Mouse (Mus musculus) c-Kit-negative CD71-positive TER-119-positive erythroid progenitor cells, embryonic 14.5 days (primary cell): ENCODE results near the gene Tmem230.

ENCODE experiments used
- DNase-seq: peaks from one replicate; pipeline ENCODE4 v3.0.0-alpha.2; 2013; ENCODE audit warnings: low read depth, low spot score

Tmem230 gene

DNA sequence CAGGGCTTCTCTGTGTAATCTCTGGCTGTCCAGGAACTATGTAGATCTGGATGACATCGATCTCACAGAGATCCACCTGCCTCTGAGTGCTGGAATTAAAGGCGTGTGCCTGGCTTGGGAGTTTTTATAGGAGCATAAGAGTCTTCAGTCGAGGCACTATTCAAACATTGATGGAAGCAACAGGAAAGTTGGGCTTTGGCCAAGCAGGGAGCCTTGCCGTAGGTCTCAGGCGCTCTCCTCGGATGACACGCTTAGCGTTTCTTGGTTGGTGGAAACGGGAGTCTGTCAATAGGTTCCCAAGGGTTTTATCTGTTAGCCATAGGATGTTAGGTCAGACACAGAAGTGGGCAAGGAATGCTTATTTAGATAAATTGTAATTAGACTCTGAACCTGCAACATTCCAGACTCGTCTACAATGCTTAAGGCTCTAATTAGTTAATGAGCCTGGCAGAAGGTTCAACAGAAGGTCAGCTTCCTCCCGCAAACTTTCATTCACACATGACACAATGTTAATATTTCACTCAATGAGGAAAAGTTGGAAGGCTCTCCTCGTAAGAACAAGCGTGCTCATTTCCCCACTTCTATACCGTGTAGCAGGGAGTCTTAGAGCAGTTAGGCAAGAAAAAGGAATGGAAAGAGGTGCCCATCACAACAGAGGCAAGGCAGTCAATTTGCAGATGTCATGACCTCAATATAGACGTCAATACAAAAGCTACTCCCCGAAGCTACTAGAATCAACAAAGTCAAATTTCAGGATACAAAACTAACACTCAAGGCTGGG, 13.4 kb downstream of the Tmem230 start:
- no peak for DNase-seq

DNA sequence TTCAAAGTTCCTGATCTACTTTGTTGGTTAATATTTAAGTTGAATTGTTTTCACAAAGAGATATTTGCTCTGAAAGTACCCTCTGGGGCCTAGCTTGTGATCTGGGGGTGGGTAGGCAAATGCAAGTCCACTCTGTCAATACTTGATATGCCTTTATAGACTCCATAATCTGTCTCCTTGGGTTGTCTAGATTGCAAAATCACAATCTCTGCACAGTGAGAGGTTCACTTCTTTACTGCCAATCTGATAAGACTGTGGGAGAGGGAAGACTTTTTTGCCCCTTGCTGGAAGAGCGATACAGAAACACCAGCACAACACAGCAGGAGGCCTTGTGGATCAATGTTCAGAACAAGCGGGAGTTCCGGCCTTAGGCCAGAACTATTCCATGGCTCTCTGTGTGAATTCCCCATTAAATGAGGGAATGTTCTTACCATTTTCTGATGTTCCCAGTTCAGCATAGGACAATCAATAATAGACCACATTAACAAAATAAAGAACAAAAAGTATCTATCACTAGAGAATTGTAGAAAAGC, 15.1 kb downstream of the Tmem230 start:
- DNase-seq: no peak

DNA sequence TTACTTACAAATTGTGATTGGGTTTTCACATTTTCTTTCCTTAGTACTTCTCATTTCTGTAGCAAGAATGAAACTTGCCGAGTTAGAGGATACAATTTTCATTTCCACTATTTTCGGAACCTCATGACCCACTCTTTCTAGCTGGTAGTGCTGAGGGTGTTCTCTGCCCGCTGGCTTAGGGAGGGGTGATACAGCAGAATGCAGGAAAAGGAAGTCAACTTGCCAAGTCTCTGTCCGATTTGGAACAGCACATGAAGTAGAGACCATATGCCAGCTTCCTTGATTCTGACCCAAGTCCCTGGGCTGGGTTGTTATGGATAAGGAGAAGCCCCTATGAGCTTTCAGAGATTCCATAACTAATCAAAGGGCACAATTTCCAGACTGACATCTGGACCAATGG, 23.2 kb downstream of the Tmem230 start:
- no peak for DNase-seq

GRCm38 (mm10) chr2:132221611-132222073, 26.0 kb downstream of the Tmem230 start:
- no peak for DNase-seq

- DNase-seq: no peak
Measured at GRCm38 (mm10) chr2:132211995-132212656, 35.5 kb downstream of the Tmem230 start.

- DNase-seq: no peak
Measured at GRCm38 (mm10) chr2:132210806-132211312, 36.7 kb downstream of the Tmem230 start.

DNA sequence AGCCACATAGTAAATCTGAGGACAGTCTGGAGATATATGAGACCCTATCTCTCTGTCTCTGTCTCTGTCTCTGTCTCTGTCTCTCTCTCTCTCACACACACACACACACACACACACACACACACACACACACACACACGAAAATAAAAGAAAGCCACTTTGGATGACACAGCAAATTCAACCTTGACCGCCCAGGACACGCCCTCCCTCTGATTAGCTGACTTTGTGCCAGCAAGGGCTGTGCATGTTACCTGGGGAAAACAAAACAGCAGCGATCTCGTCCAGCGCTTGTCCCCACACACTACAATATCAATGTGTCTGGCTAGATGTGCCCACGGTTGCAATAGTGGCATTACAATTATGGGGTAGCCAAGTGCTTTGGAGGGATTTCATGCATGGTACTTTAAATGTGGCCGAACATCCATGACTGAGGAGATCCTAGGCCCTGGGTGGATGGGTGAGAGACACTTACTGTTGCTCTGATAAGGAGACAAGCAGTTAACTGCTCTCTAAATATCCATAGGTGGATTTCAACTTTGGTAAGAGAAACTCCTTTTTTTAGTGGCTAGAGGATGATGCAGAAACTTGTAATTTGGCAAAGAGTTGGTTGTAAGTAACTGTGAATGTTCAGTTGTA, 39.2 kb downstream of the Tmem230 start:
- peak; percentile 17 for DNase-seq

- no peak for DNase-seq
Measured at GRCm38 (mm10) chr2:132206316-132206881, 41.2 kb downstream of the Tmem230 start.

GRCm38 (mm10) chr2:132205549-132205948, 42.1 kb downstream of the Tmem230 start:
- no peak for DNase-seq

DNA sequence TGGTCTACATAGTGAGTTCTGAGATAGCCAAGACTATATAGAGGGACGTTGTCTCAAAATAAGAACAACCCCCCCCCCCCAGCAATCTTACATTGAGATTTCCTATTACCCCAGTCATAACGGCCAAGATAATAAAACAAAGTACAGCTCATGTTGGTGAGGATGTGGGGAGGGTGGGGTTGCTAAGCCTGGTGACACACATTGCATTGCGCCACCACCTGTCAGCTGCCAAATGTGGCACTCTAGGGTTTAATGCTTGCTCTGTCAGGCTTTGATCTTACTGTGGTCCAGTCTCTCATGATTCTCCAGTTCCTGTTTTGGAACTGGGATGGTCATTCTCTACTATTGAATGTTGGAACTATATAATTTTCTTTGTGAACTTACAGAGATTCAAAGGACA, 43.8 kb downstream of the Tmem230 start:
- no peak for DNase-seq

GRCm38 (mm10) chr2:132203186-132203585, 44.4 kb downstream of the Tmem230 start:
- DNase-seq: no peak

DNA sequence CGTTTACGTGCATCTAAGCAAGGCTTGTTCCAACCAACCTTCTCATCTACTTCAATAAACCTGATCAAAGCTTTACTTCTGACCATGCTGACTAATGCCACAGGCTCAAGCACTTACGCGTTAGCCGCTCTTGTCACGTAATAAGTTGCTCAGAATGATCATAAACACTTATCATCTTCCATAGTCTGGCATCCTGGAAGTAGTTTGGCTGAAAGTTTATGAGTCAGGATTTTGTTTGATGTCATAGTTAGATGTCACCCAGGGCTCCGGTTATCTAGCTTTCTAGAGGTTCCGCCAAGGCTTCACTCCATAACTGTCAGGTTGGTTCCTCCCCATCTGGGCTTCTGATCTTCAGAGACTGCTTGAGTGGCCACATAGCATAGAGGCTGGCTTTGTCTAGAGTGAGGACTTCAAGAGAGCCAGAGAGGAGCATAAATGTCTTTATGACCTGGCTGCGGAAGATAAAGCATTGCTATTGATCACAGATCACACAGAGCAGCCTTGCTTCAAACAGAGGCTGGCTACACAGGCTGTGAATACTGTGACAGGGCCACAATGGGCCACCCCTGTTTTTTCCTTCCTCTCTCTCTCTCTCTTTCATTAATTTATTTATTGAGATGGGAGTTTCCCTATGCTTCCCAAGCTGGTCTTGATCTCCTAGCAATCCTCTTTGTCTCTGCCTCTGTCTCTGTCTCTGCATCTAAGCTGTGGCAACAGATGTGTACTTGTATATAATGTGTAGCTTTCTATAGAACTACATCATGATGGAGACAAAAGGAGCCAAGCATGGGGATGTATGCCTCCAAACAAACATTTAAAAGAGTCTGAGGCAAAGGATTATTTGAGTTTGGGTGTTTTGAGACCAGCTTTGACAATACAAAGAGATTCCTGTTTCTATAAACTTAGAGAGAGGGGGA, 49.3 kb downstream of the Tmem230 start:
- DNase-seq: no peak

DNA sequence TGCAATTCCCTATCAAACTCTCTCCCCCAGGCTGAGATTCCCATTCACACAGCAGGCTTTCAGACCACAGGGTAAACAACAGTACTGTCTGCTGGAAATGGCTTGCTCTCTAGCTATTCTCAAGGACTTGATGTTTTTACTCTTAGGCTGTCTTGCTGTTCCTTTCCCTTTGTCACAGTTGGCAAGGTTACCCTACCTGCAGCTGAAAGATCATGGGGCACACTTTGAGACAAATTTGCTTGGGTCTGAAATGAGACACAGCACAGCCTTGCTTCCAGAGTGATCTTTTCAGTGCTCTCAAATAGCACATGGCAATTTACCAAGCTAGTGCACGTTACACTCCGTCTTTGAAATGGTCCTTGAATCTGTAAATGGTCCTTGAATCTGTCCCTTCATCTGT, 52.0 kb downstream of the Tmem230 start:
- no peak for DNase-seq

DNA sequence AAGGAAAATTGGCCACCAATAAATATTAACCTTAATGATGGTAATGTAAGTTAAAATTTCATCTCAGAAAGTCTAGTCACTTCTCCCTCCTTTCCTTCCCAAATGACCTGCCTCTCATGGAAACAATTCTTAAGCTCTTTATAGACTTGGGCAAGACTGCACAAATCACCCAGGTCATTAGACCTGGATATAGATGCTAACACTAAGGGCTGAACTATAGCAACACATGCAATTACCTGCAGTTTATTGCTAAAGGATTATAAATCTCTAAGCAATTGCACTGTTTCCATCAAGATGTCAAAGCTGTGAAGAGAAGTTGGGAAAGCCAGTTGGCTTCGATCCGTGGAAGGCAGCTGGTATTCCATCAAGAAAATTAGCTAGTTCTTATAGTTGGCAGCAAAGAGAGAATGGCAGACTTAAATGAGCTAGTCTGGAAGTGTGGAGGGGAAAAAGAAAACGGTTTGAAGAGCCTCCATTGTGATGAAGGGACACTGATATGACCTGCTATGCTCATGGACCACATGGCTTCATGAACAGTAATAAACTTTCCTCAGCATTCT, 56.9 kb downstream of the Tmem230 start:
- DNase-seq: no peak
